Mouse (Mus musculus): Measurements from ENCODE around the gene Cyp4f39.
"Not testable (repeated sequence)": the region's sequence is repeated elsewhere in the genome, so short reads cannot be mapped to it uniquely, and the experiment has no call there.

The Cyp4f39 gene

GRCm38 (mm10) chr17:32474954-32475560 lies 22.5 kb downstream of the Cyp4f39 start:
- DNase-seq (ENCODE audit: low spot score): no peak

- DNase-seq (ENCODE audit: low spot score): no peak
These were observed 24.7 kb downstream of the Cyp4f39 start for GRCm38 (mm10) chr17:32477204-32477603.

GRCm38 (mm10) chr17:32478727-32479126 lies 26.2 kb downstream of the Cyp4f39 start:
- no peak for DNase-seq (ENCODE audit: low spot score)

- peak; percentile 13 for DNase-seq (ENCODE audit: low spot score)
These were observed 27.3 kb downstream of the Cyp4f39 start for GRCm38 (mm10) chr17:32479554-32480506.

GRCm38 (mm10) chr17:32481766-32482165 lies 29.2 kb downstream of the Cyp4f39 start:
- DNase-seq (ENCODE audit: low spot score): no peak

GRCm38 (mm10) chr17:32483200-32483599 lies 30.7 kb downstream of the Cyp4f39 start:
- DNase-seq (ENCODE audit: low spot score): peak; percentile 88

- DNase-seq (ENCODE audit: low spot score): peak; percentile 38
These were observed 39.9 kb downstream of the Cyp4f39 start for GRCm38 (mm10) chr17:32492349-32492980.

- peak; percentile 38 for DNase-seq (ENCODE audit: low spot score)
These were observed 42.1 kb downstream of the Cyp4f39 start for GRCm38 (mm10) chr17:32494601-32495000.

- not testable (repeated sequence) for DNase-seq (ENCODE audit: low spot score)
These were observed 48.0 kb downstream of the Cyp4f39 start for GRCm38 (mm10) chr17:32500511-32500910.

GRCm38 (mm10) chr17:32501051-32501450 lies 48.5 kb downstream of the Cyp4f39 start:
- no peak for DNase-seq (ENCODE audit: low spot score)

GRCm38 (mm10) chr17:32503111-32503510 lies 50.6 kb downstream of the Cyp4f39 start:
- DNase-seq (ENCODE audit: low spot score): no peak

- peak; percentile 53 for DNase-seq (ENCODE audit: low spot score)
These were observed 53.6 kb downstream of the Cyp4f39 start, which contains the start of gene Cyp4f17 for GRCm38 (mm10) chr17:32505851-32506728. Gene Cyp4f17, plus strand, starts transcription at chr17:32506050.

GRCm38 (mm10) chr17:32506729-32507245 lies 54.3 kb downstream of the Cyp4f39 start:
- DNase-seq (ENCODE audit: low spot score): peak; percentile 18

- no peak for DNase-seq (ENCODE audit: low spot score)
These were observed 63.6 kb downstream of the Cyp4f39 start for GRCm38 (mm10) chr17:32516126-32516525.

GRCm38 (mm10) chr17:32521981-32522380 lies 69.5 kb downstream of the Cyp4f39 start:
- DNase-seq (ENCODE audit: low spot score): no peak

- no peak for DNase-seq (ENCODE audit: low spot score)
These were observed 69.9 kb downstream of the Cyp4f39 start for GRCm38 (mm10) chr17:32522386-32522785.

GRCm38 (mm10) chr17:32522816-32523215 lies 70.3 kb downstream of the Cyp4f39 start:
- no peak for DNase-seq (ENCODE audit: low spot score)

GRCm38 (mm10) chr17:32523895-32524294 lies 71.4 kb downstream of the Cyp4f39 start:
- no peak for DNase-seq (ENCODE audit: low spot score)

- DNase-seq (ENCODE audit: low spot score): not testable (repeated sequence)
These were observed 73.8 kb downstream of the Cyp4f39 start for GRCm38 (mm10) chr17:32526341-32526740.

GRCm38 (mm10) chr17:32527748-32528147 lies 75.2 kb downstream of the Cyp4f39 start:
- no peak for DNase-seq (ENCODE audit: low spot score)

Data from ovary, postnatal 36 days (tissue).